Mouse (Mus musculus): ENCODE measurements around the gene Bcorl1. TPM values are rescaled to one million over a fixed set of nuclear protein-coding genes. Genes with fewer than 3 reads are reported as not detected.

Gene Bcorl1
- total and polyA plus RNA-seq, 2 experiments from 2014 or later: 4.0 to 8.5 TPM

DNA sequence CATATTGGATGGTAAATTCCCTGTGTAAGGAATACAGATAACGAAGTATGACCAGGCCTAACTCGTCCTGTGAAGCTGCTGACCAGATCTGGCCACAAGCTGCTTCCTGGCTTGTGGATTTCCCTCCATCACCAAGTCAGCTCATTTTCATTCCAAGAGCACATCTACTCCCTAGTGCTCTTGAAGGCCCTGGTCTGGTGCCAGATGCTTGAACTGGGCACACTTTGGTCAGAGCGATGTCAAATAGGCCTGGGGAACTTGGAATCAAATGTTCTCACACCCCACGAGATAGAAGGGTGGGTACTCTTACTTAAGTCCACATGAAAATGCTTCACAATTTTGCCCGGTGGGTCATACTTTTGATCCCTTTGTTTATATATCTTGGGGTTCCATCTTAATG is 73.1 kb downstream of the Bcorl1 start:
- Histone ChIP-seq H3K4me2 (ENCODE audit: low read depth, low read length) (no peak overlapping the region), H3K36me3 (ENCODE audit: insufficient read depth, low read length) (no peaks in the 10 kb centered on the region), H3K9ac (replicated peaks; ENCODE audit: low read length) (no peak overlapping the region), H3K4me3 (ENCODE audit: low read length) (no peak overlapping the region), H3K9me3 (ENCODE audit: low read length) (no peaks in the 10 kb centered on the region), H3K27me3 (ENCODE audit: insufficient read depth, low read length) (no peaks in the 10 kb centered on the region), H3K4me1 (ENCODE audit: insufficient read depth, low read length) (no peaks in the 10 kb centered on the region), H3K27ac (no peak overlapping the region)
- DNase-seq (ENCODE audit: low spot score) (no peak), ATAC-seq (no peak)
- TF ChIP-seq CTCF (IDR thresholded peaks at IDR 0.05; ENCODE audit: low read depth): no peak
- WGBS: 84% methylated on average over 5 of the region's 5 CpGs

DNA sequence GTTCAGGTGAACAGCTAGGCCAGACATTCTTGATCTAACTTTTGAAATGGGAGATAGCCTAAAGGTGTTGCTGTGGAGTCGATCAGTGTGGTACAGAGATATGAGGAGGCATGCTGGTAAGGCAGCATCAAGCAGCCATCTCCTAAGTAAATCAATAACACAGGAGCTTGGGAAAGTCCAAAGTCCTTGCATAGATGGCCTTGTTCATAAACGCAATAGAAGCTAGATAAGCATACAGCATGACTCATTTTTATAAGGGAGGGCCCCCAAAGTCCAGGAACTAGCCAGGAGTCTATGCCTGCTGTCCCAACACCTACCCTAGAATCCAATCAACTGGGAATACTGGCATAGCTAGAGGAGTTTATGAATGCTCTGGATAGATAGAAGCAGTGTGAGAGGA is 77.3 kb downstream of the Bcorl1 start:
- Histone ChIP-seq H3K4me3 (ENCODE audit: low read length) (no peak overlapping the region), H3K27ac (no peak overlapping the region), H3K36me3 (ENCODE audit: insufficient read depth, low read length) (no peaks in the 10 kb centered on the region), H3K9me3 (ENCODE audit: low read length) (no peaks in the 10 kb centered on the region), H3K9ac (replicated peaks; ENCODE audit: low read length) (no peak overlapping the region), H3K4me2 (ENCODE audit: low read depth, low read length) (no peak overlapping the region), H3K4me1 (ENCODE audit: insufficient read depth, low read length) (no peaks in the 10 kb centered on the region), H3K27me3 (ENCODE audit: insufficient read depth, low read length) (no peaks in the 10 kb centered on the region)
- no peak for TF ChIP-seq CTCF (IDR thresholded peaks at IDR 0.05; ENCODE audit: low read depth)
- WGBS: 86% methylated on average over 2 of the region's 2 CpGs
- ATAC-seq: no peak
- DNase-seq (ENCODE audit: low spot score): no peak

DNA sequence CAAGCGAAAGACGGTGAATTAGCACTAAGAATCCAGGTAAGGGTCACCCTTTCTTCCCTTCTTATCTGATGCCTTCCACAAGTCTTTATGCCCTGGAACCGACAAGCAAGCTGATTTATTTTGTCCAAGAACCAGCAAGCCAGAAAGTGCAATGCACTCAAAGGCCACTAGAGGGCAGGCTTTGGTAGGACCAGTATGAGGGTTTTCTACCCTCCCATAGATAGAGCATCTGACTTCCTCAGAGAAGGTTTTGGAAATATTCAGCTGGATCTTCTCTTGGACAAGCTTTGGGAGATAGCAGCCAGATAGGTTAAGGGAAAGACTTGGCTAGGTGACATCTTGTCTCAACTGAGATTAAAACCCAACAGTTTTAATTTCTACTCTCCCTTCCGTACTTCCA is 81.8 kb downstream of the Bcorl1 start:
- no peak overlapping the region for H3K27ac ChIP-seq
- no peak for ATAC-seq
- TF ChIP-seq CTCF (IDR thresholded peaks at IDR 0.05; ENCODE audit: low read depth): peak; percentile 77

DNA sequence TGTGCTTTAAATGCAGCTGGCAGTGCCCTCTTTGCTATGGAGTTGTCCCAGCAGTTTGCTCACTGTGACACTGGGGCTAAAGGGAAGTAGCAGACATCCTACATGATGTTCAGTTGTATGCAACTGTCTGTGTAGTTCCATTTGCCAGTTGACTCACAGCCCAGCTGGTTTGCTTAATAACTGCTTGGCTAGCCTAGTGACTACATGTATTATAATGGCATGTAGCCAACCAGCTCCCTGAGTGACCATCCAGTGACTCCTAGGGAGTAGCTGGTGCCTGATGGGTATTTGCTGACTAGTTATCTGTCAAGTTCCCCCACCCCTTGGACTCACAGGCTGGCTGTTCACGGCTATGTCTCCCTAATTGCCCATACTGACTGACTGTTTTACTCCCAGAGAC is 82.5 kb downstream of the Bcorl1 start:
- WGBS: 67% methylated on average over 1 of the region's 1 CpGs

More for the DNA sequence above, 81.8 kb downstream of the Bcorl1 start:
- Histone ChIP-seq H3K9me3 (ENCODE audit: low read length) (no peaks in the 10 kb centered on the region), H3K36me3 (ENCODE audit: insufficient read depth, low read length) (no peaks in the 10 kb centered on the region), H3K4me2 (ENCODE audit: low read depth, low read length) (no peak overlapping the region), H3K4me1 (ENCODE audit: insufficient read depth, low read length) (no peaks in the 10 kb centered on the region), H3K9ac (replicated peaks; ENCODE audit: low read length) (no peak overlapping the region), H3K4me3 (ENCODE audit: low read length) (no peak overlapping the region), H3K27me3 (ENCODE audit: insufficient read depth, low read length) (no peaks in the 10 kb centered on the region)
- 42% methylated on average over 4 of the region's 4 CpGs for WGBS
- peak; percentile 76 for DNase-seq (ENCODE audit: low spot score)

DNA sequence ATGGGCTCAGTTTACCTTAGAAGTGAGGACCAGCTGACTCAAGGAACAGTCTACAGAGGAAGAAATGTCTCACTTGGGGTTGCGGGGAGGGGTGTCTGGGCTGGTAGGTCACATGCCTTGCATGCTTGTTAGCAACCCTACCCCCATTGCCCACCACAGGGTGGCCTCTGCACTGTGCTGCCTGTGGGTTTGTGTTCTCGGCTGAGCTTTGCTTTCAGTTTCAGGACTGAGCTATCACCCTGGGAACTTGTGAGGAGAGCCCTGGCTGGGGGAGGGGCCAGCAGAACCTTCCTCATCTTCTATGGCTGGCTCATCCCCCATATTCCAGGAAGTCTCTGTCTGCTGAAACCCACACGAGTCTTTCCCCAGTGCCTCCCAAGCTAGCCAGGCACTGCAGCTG is 83.4 kb downstream of the Bcorl1 start:
- H3K4me2 ChIP-seq (ENCODE audit: low read depth, low read length): no peak overlapping the region
- TF ChIP-seq CTCF (IDR thresholded peaks at IDR 0.05; ENCODE audit: low read depth): no peak
- no peak overlapping the region for H3K27ac ChIP-seq
- WGBS: 49% methylated on average over 3 of the region's 3 CpGs
- no peaks in the 10 kb centered on the region for H3K9me3 ChIP-seq (ENCODE audit: low read length)
- H3K9ac ChIP-seq (replicated peaks; ENCODE audit: low read length): no peak overlapping the region
- no peak for ATAC-seq
- H3K4me3 ChIP-seq (ENCODE audit: low read length): no peak overlapping the region
- no peaks in the 10 kb centered on the region for H3K4me1 ChIP-seq (ENCODE audit: insufficient read depth, low read length)
- H3K36me3 ChIP-seq (ENCODE audit: insufficient read depth, low read length): no peaks in the 10 kb centered on the region
- no peaks in the 10 kb centered on the region for H3K27me3 ChIP-seq (ENCODE audit: insufficient read depth, low read length)
- DNase-seq (ENCODE audit: low spot score): no peak

More for the DNA sequence above, 82.5 kb downstream of the Bcorl1 start:
- Histone ChIP-seq H3K27me3 (ENCODE audit: insufficient read depth, low read length) (no peaks in the 10 kb centered on the region), H3K4me1 (ENCODE audit: insufficient read depth, low read length) (no peaks in the 10 kb centered on the region), H3K9me3 (ENCODE audit: low read length) (no peaks in the 10 kb centered on the region), H3K4me2 (ENCODE audit: low read depth, low read length) (no peak overlapping the region), H3K36me3 (ENCODE audit: insufficient read depth, low read length) (no peaks in the 10 kb centered on the region), H3K27ac (no peak overlapping the region), H3K9ac (replicated peaks; ENCODE audit: low read length) (no peak overlapping the region), H3K4me3 (ENCODE audit: low read length) (no peak overlapping the region)
- TF ChIP-seq CTCF (IDR thresholded peaks at IDR 0.05; ENCODE audit: low read depth): no peak
- DNase-seq (ENCODE audit: low spot score): no peak
- ATAC-seq: no peak

DNA sequence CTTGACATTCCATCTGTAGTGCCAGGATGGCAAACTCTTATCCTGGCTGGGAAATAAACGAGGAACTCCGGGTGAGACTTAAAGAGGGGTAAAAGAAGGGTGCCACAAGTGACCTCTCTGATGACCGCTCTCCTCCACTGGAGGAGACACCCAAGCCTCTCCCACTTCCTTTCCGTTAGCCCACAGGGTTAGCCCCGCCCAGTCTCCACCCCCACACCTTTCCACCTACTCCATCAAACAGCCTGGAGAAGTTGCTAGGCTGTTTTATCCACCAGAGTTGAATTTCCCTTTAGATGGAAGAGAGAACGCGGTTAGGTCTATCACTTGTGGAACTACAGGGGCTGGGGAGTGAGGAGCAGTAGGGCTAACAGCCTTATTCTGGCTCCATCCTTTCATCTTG is 84.1 kb downstream of the Bcorl1 start:
- Histone ChIP-seq H3K9ac (replicated peaks; ENCODE audit: low read length) (no peak overlapping the region), H3K4me3 (ENCODE audit: low read length) (no peak overlapping the region), H3K9me3 (ENCODE audit: low read length) (no peaks in the 10 kb centered on the region), H3K4me1 (ENCODE audit: insufficient read depth, low read length) (no peaks in the 10 kb centered on the region), H3K4me2 (ENCODE audit: low read depth, low read length) (no peak overlapping the region), H3K36me3 (ENCODE audit: insufficient read depth, low read length) (no peaks in the 10 kb centered on the region), H3K27me3 (ENCODE audit: insufficient read depth, low read length) (no peaks in the 10 kb centered on the region), H3K27ac (no peak overlapping the region)
- 71% methylated on average over 7 of the region's 7 CpGs for WGBS
- DNase-seq (ENCODE audit: low spot score) (no peak), ATAC-seq (no peak)
- TF ChIP-seq CTCF (IDR thresholded peaks at IDR 0.05; ENCODE audit: low read depth): no peak

DNA sequence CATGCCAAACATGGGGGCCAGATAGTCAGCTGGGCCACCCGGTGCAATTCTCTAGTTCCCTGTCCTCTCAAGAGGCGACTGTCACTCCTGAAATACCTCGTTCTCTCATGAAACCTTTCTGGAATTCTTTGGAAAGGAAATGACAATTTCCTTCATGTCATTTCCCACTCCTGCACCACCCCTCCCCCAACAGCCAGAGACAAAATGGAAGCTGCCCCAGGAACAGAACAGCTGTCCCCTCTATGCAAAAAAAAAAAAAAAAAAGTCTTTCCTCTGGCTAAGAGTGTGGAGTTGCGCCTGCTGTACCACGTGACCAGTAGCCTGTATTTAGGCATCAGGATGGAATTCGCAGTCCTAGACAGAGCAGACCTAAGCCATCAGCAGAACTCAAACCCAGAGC is 87.1 kb downstream of the Bcorl1 start:
- H3K9ac ChIP-seq (replicated peaks; ENCODE audit: low read length): no peak overlapping the region
- ATAC-seq (no peak), DNase-seq (ENCODE audit: low spot score) (no peak)
- no peak overlapping the region for H3K4me2 ChIP-seq (ENCODE audit: low read depth, low read length)
- no peaks in the 10 kb centered on the region for H3K4me1 ChIP-seq (ENCODE audit: insufficient read depth, low read length)
- no peaks in the 10 kb centered on the region for H3K9me3 ChIP-seq (ENCODE audit: low read length)
- TF ChIP-seq CTCF (IDR thresholded peaks at IDR 0.05; ENCODE audit: low read depth): no peak
- H3K27ac ChIP-seq: no peak overlapping the region
- 75% methylated on average over 6 of the region's 6 CpGs for WGBS
- H3K36me3 ChIP-seq (ENCODE audit: insufficient read depth, low read length): no peaks in the 10 kb centered on the region
- H3K4me3 ChIP-seq (ENCODE audit: low read length): no peak overlapping the region
- no peaks in the 10 kb centered on the region for H3K27me3 ChIP-seq (ENCODE audit: insufficient read depth, low read length)

Measured in hindbrain, postnatal 0 days (tissue).